Mouse (Mus musculus) hindbrain, embryonic 14.5 days (tissue): ENCODE data around the gene Stx1a. TPM values are rescaled to one million over a fixed set of nuclear protein-coding genes. Genes with fewer than 3 reads are reported as not detected.

Experiments used
- ATAC-seq: fragments of 200-750 bp; cut with Nextera tagmentation; 2 replicates; pipeline ENCODE4 v1.8.0; 2017; ENCODE audit warnings: moderate number of reproducible peaks, mild to moderate bottlenecking, moderate TSS enrichment, moderate library complexity; ENCODE audit not compliant: low FRiP score
- DNase-seq: peaks from one replicate; pipeline ENCODE4 v3.0.0-alpha.2; 2015; ENCODE audit warnings: low spot score
- H3K27ac ChIP-seq: fragments of 300-500 bp; sonication (generic); 2 replicates; pipeline ENCODE4 v1.5.1; 2014; ENCODE audit warnings: mild to moderate bottlenecking, moderate library complexity
- H3K27me3 ChIP-seq: fragments of 300-500 bp; sonication (generic); 2 replicates; pipeline ENCODE4 v1.6.1; 2014; ENCODE audit warnings: mild to moderate bottlenecking, low read length, mixed read lengths; ENCODE audit not compliant: control insufficient read depth, insufficient read depth
- H3K36me3 ChIP-seq: fragments of 300-500 bp; sonication (generic); replicated peaks from 2 replicates; pipeline ENCODE4 v1.6.1; 2014; ENCODE audit not compliant: control insufficient read depth, insufficient read depth
- H3K4me1 ChIP-seq: fragments of 300-500 bp; sonication (generic); replicated peaks from 2 replicates; pipeline ENCODE4 v1.6.1; 2014; ENCODE audit warnings: antibody characterized with exemption, low read length, mixed read lengths; ENCODE audit not compliant: control insufficient read depth, insufficient read depth
- H3K4me2 ChIP-seq: fragments of 300-500 bp; sonication (generic); replicated peaks from 2 replicates; pipeline ENCODE4 v1.6.1; 2014; ENCODE audit warnings: mild to moderate bottlenecking, moderate library complexity
- H3K4me3 ChIP-seq: fragments of 300-500 bp; sonication (generic); replicated peaks from 2 replicates; pipeline ENCODE4 v1.5.1; 2014; ENCODE audit warnings: mild to moderate bottlenecking, low read length
- H3K9ac ChIP-seq: fragments of 300-500 bp; sonication (generic); 2 replicates; pipeline ENCODE4 v1.6.1; 2014
- H3K9me3 ChIP-seq: fragments of 300-500 bp; sonication (generic); 2 replicates; pipeline ENCODE4 v1.6.1; 2016; ENCODE audit warnings: low read length; ENCODE audit not compliant: control insufficient read depth
- WGBS: fragments of 180-500 bp; shearing (Covaris S2); extraction: QIAGEN DNeasy Blood & Tissue Kit; methylation state at CpG from one replicate; pipeline ENCODE4 v1.1.7; 2014; 5-methylcytosine and 5-hydroxymethylcytosine counted together
- polyA plus RNA-seq: library from polyadenylated mRNA; unstranded; fragments of >200 nt; fragmentation: Nextera tagmentation; extraction: Ambion mirVana; gene quantifications from 2 replicates; pipeline ENCODE4 v1.2.1, GENCODE M21; 2014

The Stx1a gene
- polyA plus RNA-seq, 1 experiment from 2014 or later = 113 TPM

DNA sequence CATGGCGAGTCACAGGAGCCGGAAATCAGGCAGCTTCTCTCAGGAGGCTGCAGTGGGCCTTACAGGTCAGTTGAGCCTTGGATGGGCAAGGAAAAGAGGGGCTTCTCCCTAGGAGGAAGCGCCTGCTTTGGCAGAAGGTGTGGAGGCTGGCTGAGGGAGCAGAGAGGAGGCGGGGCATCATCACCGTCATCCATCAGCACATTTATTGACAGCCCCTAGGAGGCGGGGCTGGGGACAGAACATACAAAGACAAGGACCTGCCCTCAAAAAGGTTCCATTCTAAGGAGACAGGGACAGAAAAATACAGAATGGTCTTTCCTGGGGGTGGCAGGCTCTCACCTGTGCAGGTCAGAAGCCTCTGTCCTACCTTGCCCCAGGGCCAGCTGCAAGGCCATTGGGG is 49.4 kb downstream of the Stx1a start:
- no peak for ATAC-seq
- Histone ChIP-seq H3K9ac (no peak overlapping the region), H3K9me3 (no peaks in the 10 kb centered on the region), H3K4me3 (no peak overlapping the region), H3K4me2 (no peak overlapping the region), H3K36me3 (peaks cover 64% of the 10 kb centered on the region), H3K4me1 (peaks cover 22% of the 10 kb centered on the region), H3K27ac (no peak overlapping the region), H3K27me3 (no peaks in the 10 kb centered on the region)
- WGBS = 65% methylated on average over 6 of the region's 6 CpGs
- DNase-seq = no peak

- no peak for DNase-seq
- WGBS = 16% methylated on average over 24 of the region's 26 CpGs
- H3K4me1 ChIP-seq = peaks cover 22% of the 10 kb centered on the region
- H3K4me3 ChIP-seq = no peak overlapping the region
- no peaks in the 10 kb centered on the region for H3K27me3 ChIP-seq
- no peak overlapping the region for H3K4me2 ChIP-seq
- 0 out of 2 replicates have a peak overlapping the region, but pooled peaks have one; percentile 1 for H3K9ac ChIP-seq
- no peaks in the 10 kb centered on the region for H3K9me3 ChIP-seq
- H3K27ac ChIP-seq = no peak overlapping the region
- ATAC-seq = no peak
- peaks cover 56% of the 10 kb centered on the region for H3K36me3 ChIP-seq
Observed at GRCm38 (mm10) chr5:135073349-135074150, 50.3 kb downstream of the Stx1a start.

DNA sequence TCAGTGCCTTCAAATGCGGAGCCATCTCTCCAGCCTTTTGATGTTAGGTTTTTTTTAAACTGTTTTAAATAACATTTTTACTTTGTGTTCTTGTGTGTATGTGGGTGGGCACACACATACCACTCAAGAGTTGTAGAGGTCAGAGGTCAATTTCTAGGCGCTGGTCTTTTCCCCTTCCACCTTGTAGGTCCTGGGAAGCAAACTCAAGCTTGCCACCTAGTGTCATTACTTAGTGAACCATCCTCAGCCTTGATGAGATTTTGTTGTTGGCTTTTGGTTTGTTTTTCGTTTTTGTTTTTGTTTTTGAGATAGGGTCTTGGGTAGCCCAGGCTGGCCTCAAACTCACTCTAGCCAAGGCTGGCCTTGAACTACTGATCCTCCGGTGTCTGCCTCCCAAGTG is 52.4 kb downstream of the Stx1a start:
- H3K4me3 ChIP-seq = no peak overlapping the region
- 65% methylated on average over 4 of the region's 4 CpGs for WGBS
- no peak overlapping the region for H3K9ac ChIP-seq
- ATAC-seq (no peak), DNase-seq (no peak)
- H3K27me3 ChIP-seq = no peaks in the 10 kb centered on the region
- peaks cover 56% of the 10 kb centered on the region for H3K36me3 ChIP-seq
- no peak overlapping the region for H3K4me2 ChIP-seq
- H3K4me1 ChIP-seq = peaks cover 22% of the 10 kb centered on the region
- H3K9me3 ChIP-seq = no peaks in the 10 kb centered on the region
- no peak overlapping the region for H3K27ac ChIP-seq

DNA sequence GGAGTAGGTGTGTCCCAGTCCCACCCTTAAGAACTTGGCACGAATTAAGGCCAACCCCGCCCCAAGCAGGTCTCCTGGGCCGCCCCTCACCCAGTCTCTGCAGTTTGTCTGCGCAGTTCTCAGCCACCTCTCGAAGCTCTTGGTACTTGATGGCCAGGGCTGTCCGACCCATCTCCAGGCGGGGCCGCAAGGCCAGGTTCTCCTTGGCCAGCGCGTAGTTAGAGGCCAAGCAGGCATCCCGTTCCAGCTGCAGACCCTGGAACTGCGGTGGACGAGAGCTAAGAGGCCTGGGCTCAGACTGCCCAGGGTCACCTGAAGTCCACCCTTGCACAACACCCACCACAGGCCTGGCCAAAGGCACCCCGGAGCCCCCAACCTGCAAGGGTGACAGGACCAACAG is 53.1 kb downstream of the Stx1a start:
- DNase-seq (no peak), ATAC-seq (no peak)
- Histone ChIP-seq H3K36me3 (peaks cover 51% of the 10 kb centered on the region), H3K27me3 (no peaks in the 10 kb centered on the region), H3K4me1 (peaks cover 22% of the 10 kb centered on the region), H3K9me3 (no peaks in the 10 kb centered on the region), H3K9ac (peak overlapping the region; percentile 100), H3K4me3 (peak overlapping the region; percentile 98), H3K4me2 (peak overlapping the region; percentile 81), H3K27ac (peak overlapping the region; percentile 95; the same call in 1 of the 2 replicates)
- WGBS = 92% methylated on average over 14 of the region's 14 CpGs

GRCm38 (mm10) chr5:135076931-135077505 is 53.7 kb downstream of the Stx1a start:
- DNase-seq = peak; percentile 63

GRCm38 (mm10) chr5:135077564-135078481 is 54.5 kb downstream of the Stx1a start, which contains the start of gene Vps37d:
Gene Vps37d, minus strand, starts transcription at chr5:135078266.
- Histone ChIP-seq H3K36me3 (peaks cover 36% of the 10 kb centered on the region), H3K27ac (peak within 1 kb of the TSS; percentile 95), H3K27me3 (no peaks in the 10 kb centered on the region), H3K9ac (peak within 1 kb of the TSS; percentile 100), H3K4me2 (peak within 1 kb of the TSS; percentile 81), H3K4me1 (peaks cover 22% of the 10 kb centered on the region), H3K4me3 (peak within 1 kb of the TSS; percentile 98), H3K9me3 (no peaks in the 10 kb centered on the region)
- DNase-seq (peak; percentile 98), ATAC-seq (peak; percentile 84)
- WGBS = 1% methylated on average over 65 of the region's 83 CpGs

More at GRCm38 (mm10) chr5:135076931-135077505, 53.7 kb downstream of the Stx1a start:
- Histone ChIP-seq H3K9ac (peak overlapping the region; percentile 100), H3K4me1 (peaks cover 22% of the 10 kb centered on the region), H3K4me3 (peak overlapping the region; percentile 98), H3K4me2 (peak overlapping the region; percentile 81), H3K9me3 (no peaks in the 10 kb centered on the region), H3K27ac (peak overlapping the region; percentile 95), H3K36me3 (peaks cover 44% of the 10 kb centered on the region), H3K27me3 (no peaks in the 10 kb centered on the region)
- peak; percentile 66 for ATAC-seq
- WGBS = 12% methylated on average over 14 of the region's 14 CpGs

DNA sequence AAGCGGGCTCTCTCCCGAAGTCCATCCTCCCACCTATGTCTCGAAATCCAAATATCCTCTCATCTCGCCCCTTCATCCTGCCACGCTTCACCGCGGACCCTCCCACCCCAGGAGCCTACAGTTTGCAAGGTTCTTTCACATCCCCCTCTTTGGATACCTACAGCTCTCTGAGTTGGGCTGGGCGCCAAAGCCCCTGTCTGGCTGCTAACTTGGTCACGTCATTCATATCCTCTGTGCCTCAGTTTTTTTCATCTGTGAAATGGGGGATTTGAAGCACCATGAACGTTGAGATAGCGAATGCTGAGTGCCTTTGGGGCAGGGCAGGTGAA is 55.2 kb downstream of the Stx1a start:
- peaks cover 30% of the 10 kb centered on the region for H3K36me3 ChIP-seq
- H3K27ac ChIP-seq = peak overlapping the region; percentile 95
- peak overlapping the region; percentile 100; the same call in 1 of the 2 replicates for H3K9ac ChIP-seq
- no peaks in the 10 kb centered on the region for H3K9me3 ChIP-seq
- H3K4me1 ChIP-seq = peaks cover 20% of the 10 kb centered on the region
- DNase-seq (no peak), ATAC-seq (peak; percentile 66)
- H3K4me2 ChIP-seq = peak overlapping the region; percentile 81
- H3K27me3 ChIP-seq = no peaks in the 10 kb centered on the region
- WGBS = under 1% methylated on average over 11 of the region's 11 CpGs
- peak overlapping the region; percentile 98 for H3K4me3 ChIP-seq

GRCm38 (mm10) chr5:135079578-135079977 is 56.3 kb downstream of the Stx1a start:
- no peak for DNase-seq
- H3K4me1 ChIP-seq = peaks cover 12% of the 10 kb centered on the region
- H3K36me3 ChIP-seq = peaks cover 19% of the 10 kb centered on the region
- H3K9ac ChIP-seq = no peak overlapping the region
- ATAC-seq = no peak
- H3K27ac ChIP-seq = no peak overlapping the region
- 95% methylated on average over 2 of the region's 2 CpGs for WGBS
- no peak overlapping the region for H3K4me2 ChIP-seq
- no peaks in the 10 kb centered on the region for H3K27me3 ChIP-seq
- H3K4me3 ChIP-seq = no peak overlapping the region
- no peaks in the 10 kb centered on the region for H3K9me3 ChIP-seq

DNA sequence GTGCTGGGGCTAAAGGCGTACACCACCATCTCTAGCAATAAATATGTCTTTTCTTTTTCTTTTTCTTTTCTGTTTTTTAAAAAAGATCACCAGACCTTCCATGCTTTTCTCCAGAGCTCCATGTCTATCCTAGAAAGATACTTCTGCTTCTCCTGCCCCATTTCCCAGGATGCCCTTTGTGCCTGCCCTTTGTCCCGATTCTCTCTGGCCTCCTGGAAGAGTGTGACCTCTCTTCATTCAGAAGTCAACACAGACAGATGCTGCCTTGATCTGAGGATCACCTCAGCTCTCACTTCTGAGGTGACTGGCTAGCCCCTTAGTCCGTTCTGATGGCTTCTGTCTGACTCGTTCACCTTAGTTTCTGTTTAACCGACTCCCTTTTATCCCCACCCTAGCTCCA is 57.3 kb downstream of the Stx1a start:
- ATAC-seq (no peak), DNase-seq (no peak)
- 88% methylated on average over 5 of the region's 5 CpGs for WGBS
- Histone ChIP-seq H3K36me3 (peaks cover 9% of the 10 kb centered on the region), H3K9ac (no peak overlapping the region), H3K4me3 (no peak overlapping the region), H3K27me3 (no peaks in the 10 kb centered on the region), H3K4me1 (peaks cover 12% of the 10 kb centered on the region), H3K4me2 (no peak overlapping the region), H3K9me3 (no peaks in the 10 kb centered on the region), H3K27ac (no peak overlapping the region)
